Mouse (Mus musculus): ENCODE measurements around the gene Lgr4.
A peak's percentile ranks its signal among the peaks of the same experiment; 100 is the strongest.
"Not testable (repeated sequence)": the region's sequence is repeated elsewhere in the genome, so short reads cannot be mapped to it uniquely, and the experiment has no call there.

The Lgr4 gene

DNA sequence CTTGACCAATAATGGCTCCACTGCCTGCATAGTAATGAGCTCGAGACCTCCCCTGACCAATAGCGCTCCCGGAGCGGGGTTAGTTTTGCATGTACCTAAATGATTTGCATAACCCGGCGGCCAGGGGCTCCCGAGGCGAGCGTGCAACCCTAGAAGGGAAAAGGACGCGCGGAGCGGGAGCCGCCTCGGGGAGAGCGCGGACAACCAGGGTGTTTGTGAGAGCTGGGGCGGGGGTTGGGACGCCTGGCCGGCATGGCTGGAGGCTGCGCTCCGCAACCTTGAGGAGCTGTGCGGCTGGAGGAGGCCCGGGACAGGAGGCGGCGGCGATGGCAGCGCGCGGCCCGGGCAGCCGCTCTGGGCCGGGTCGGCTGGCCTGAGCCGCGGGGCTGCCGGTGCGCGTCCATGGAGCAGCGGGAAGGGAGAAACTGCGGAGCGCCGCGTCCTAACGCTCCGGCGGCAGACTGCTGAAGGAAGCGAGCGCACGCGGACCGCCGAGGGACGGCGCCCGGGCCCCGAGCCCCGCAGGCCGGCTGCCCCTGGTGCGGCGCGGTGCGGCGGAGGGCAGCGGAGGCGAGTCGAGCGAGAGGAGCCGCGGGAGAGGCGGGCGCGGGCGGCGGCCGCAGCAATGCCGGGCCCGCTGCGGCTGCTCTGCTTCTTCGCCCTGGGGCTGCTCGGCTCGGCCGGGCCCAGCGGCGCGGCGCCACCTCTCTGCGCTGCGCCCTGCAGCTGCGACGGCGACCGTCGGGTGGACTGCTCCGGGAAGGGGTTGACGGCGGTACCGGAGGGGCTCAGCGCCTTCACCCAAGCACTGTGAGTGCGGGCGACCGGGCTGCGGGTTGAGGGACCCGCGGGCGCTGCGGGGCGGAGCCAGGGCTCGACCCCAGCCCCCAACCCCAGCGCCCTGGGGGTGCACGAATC is at the start of gene Lgr4:
TSS of gene Lgr4 (plus strand) at position 152 of the 918 bp plus-strand sequence.
- DNase-seq (ENCODE audit: extremely low spot score): peak; percentile 96

GRCm38 (mm10) chr2:109879429-109879828 is 38.0 kb upstream of the Lgr4 start:
- not testable (repeated sequence) for DNase-seq (ENCODE audit: extremely low spot score)

GRCm38 (mm10) chr2:109881111-109881510 is 36.3 kb upstream of the Lgr4 start:
- no peak for DNase-seq (ENCODE audit: extremely low spot score)

DNA sequence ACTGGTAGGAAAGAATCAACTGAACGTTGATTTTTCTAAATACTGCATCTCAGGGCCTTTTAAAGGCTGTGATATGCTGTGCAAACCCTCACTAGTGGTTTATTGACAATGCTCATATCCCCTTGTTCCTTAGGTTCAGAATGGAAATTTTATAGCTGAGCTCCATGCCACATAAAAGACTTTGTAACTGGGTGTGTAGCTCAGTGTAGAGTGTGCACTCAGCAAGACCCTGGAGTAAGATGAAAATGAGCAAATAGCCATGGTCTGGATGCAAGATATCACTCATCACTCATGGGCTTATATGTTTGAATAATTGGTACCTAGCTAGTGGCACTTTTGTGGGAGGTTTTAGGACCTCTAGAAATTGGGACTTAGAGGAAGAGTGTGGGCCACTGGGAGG is 35.8 kb upstream of the Lgr4 start:
- DNase-seq (ENCODE audit: extremely low spot score): no peak

- DNase-seq (ENCODE audit: extremely low spot score): no peak
These were observed 33.3 kb upstream of the Lgr4 start for GRCm38 (mm10) chr2:109884106-109884505.

- DNase-seq (ENCODE audit: extremely low spot score): no peak
These were observed 32.9 kb upstream of the Lgr4 start for GRCm38 (mm10) chr2:109884507-109884906.

GRCm38 (mm10) chr2:109890068-109890467 is 27.4 kb upstream of the Lgr4 start:
- peak; percentile 7 for DNase-seq (ENCODE audit: extremely low spot score)

- DNase-seq (ENCODE audit: extremely low spot score): peak; percentile 94
These were observed 26.9 kb upstream of the Lgr4 start, which contains the start of gene Lin7c for GRCm38 (mm10) chr2:109890597-109890996. Gene Lin7c, plus strand, starts transcription at chr2:109890853.

DNA sequence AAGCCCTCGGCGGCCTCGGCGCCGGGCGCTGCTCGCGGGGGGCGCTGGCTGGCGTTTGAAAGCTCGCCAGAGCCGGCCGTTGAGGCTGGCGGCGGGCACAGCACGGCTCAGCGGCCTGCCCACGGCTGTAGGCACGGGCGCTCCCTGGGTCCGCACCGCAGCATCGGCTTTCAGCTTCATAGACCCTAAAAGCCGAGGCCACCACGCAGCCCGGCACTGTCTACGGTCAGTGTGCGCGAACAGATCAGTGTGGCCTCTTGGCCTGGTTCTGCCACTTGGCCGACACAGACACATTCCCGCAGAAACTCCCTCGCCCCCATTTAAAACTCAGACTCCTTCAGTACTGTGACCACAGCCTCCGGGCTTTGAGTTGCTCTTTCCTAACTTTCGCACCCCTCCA is 26.4 kb upstream of the Lgr4 start:
- DNase-seq (ENCODE audit: extremely low spot score): no peak

- no peak for DNase-seq (ENCODE audit: extremely low spot score)
These were observed 26.0 kb upstream of the Lgr4 start for GRCm38 (mm10) chr2:109891471-109891870.

- DNase-seq (ENCODE audit: extremely low spot score): no peak
These were observed 21.1 kb upstream of the Lgr4 start for GRCm38 (mm10) chr2:109896311-109896710.

GRCm38 (mm10) chr2:109902869-109903268 is 14.6 kb upstream of the Lgr4 start:
- DNase-seq (ENCODE audit: extremely low spot score): no peak

DNA sequence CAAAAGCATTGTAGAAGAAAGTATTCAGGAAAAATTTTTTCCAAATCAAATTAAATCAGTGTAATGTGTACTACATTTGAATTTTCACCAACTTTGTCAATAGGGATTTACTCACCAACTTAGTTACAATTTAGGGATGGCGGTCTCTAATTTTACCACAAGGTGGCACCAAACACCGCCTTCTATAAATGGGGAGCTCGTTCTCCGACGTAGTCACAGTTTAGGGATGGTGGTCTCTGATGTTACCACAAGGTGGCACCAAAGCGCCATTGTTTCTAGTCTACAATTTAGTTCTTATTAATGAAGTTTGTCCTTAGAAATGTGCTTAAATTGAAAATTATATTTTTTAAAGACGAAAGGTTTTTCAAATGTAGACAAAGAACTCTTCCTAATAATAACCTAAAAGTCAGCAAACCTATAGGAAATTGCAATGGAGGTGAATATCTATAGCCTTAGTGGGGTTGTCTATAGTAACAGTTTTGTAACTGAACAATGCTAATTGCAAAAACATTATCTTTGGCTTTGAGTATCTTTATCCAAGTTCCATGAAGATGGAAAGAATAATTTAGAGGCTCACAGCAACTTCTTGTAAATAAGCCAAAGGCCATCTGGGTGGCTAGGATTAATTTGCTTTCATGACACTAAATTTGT is 13.2 kb upstream of the Lgr4 start:
- DNase-seq (ENCODE audit: extremely low spot score): peak; percentile 81

DNA sequence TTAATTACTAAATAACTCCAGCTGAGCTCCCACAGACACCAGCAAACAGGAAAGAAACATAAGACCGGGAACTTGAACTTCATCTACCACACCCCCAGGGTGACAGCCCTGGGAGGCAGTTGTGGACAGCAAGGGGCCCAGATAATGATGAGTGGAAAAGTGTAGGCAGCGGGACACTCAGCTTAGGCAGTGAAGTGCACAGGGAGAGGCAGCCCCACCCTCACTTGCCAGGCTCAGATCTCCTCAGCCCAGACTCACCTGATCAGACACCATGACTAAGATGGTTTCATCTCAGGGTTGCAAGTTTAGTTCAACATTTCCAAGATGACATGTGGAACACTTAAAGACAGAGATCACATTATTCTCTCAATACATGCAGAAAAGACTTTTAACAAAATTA is 8.3 kb upstream of the Lgr4 start:
- DNase-seq (ENCODE audit: extremely low spot score): no peak

- no peak for DNase-seq (ENCODE audit: extremely low spot score)
These were observed 5.2 kb upstream of the Lgr4 start for GRCm38 (mm10) chr2:109912216-109912615.

GRCm38 (mm10) chr2:109912766-109913165 is 4.7 kb upstream of the Lgr4 start:
- no peak for DNase-seq (ENCODE audit: extremely low spot score)

- DNase-seq (ENCODE audit: extremely low spot score): no peak
These were observed 4.2 kb upstream of the Lgr4 start for GRCm38 (mm10) chr2:109913241-109913640.

- no peak for DNase-seq (ENCODE audit: extremely low spot score)
These were observed 2.8 kb upstream of the Lgr4 start for GRCm38 (mm10) chr2:109914601-109915000.

DNA sequence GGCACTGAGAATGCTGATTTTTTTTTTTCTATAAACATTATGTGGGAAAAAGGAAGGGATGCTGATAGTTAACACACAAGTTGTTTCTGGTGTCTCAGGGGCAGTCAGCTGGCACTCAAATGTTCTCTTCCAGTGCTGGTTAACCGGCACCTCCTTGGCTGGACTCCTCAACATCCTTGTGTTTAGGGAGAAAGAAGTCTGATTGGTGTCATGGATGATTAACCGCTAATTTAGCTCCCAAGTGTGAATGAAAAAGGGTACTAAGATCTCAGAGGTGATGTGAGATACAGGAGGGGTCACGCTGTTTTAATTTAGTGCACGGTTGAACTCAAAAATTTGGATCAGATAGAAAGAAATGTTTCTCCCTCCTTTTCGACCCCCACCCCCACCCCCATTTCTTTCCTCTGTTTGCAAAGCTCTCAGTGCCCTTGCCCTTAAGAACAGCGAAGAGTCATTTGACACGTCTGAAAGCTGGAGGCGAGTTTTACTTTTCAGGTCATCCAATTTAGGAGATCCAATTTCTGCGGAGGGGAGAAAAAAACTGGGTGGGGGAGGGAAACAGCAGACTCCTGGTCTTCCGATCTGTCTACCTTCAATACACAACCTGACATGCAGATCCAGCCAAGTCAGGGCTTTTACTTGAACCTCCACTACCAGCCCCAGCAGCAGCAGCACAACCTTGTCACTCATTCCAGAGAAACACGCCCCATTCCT is 508 bp upstream of the Lgr4 start:
- DNase-seq (ENCODE audit: extremely low spot score): peak; percentile 41

GRCm38 (mm10) chr2:109918592-109919262 is 1.3 kb downstream of the Lgr4 start:
- peak; percentile 50 for DNase-seq (ENCODE audit: extremely low spot score)

DNA sequence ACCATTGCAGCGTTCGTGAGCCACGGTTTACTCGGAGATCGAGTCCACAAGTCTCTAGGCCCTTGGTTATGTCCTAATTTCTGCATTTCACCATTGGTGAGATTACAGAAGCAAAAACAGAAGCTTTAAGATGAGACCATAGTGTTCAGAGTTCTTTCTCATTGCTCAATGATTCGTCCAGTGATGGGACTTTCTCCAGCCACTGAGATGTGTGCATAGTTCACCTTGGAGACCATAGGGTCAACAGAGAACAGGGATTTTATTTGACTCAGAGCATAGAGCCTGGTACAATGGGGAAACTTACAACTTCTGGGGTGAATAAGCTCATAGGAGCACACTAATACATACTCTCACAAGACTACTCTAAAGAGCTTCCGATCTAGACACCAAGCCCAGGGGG is 3.0 kb downstream of the Lgr4 start:
- no peak for DNase-seq (ENCODE audit: extremely low spot score)
